Mouse (Mus musculus) adrenal gland, adult 18-20 months (tissue): ENCODE measurements around the gene Znhit2. TPM values are rescaled to one million over a fixed set of nuclear protein-coding genes. Genes with fewer than 3 reads are reported as not detected.

Source experiments
- microRNA-seq, 2 experiments: library from miRNA; unstranded; fragments of <30 nt; microRNA quantifications; one replicate each; pipeline ENCODE4 v1.2.0; 2021; ENCODE audit warnings: borderline number of aligned reads in 2 of 2
- total RNA-seq, 2 experiments: library from RNA; stranded (reverse); gene quantifications; 1 replicate in 1 of 2; 2 replicates in 1 of 2; pipeline ENCODE4 v1.2.3; 2021

Gene Znhit2
- total RNA-seq, 2 experiments from 2014 or later: 29.1 to 32.9 TPM

Small RNA genes within 50 kb of the gene (microRNA-seq; reads per million reads assigned to microRNA genes)
- gene Mir6988: 0.95 to 1.2 reads per million in 2 experiments

Other genes starting within 250 kb of the Znhit2 start
- 10 to 100 TPM; 21.1 to 42.8 TPM for gene Frmd8, start 185.9 kb upstream of the Znhit2 start, total RNA-seq
- 10 to 100 TPM in 1 of 2 experiments, 1 to 10 TPM in 1; 4.9 to 19.0 TPM for gene Slc25a45, start 183.4 kb upstream of the Znhit2 start, total RNA-seq
- gene Tigd3, start 167.0 kb upstream of the Znhit2 start, total RNA-seq: 1 to 10 TPM in 1 of 2 experiments, under 1 TPM in 1; 0.90 to 1.1 TPM
- gene Dpf2, start 148.2 kb upstream of the Znhit2 start, total RNA-seq: 100 to 1,000 TPM; 111 to 129 TPM
- gene Cdc42ep2, start 136.4 kb upstream of the Znhit2 start, total RNA-seq: 1 to 10 TPM; 5.2 to 8.0 TPM
- gene Pola2, start 97.0 kb upstream of the Znhit2 start, total RNA-seq: 10 to 100 TPM; 15.5 to 16.8 TPM
- not detected for gene Slc22a20, start 75.0 kb upstream of the Znhit2 start, total RNA-seq
- gene Capn1, start 45.3 kb upstream of the Znhit2 start, total RNA-seq: 10 to 100 TPM; 31.6 to 35.5 TPM
- 10 to 100 TPM; 49.7 to 71.3 TPM for gene Syvn1, start 14.6 kb upstream of the Znhit2 start, total RNA-seq
- gene Mrpl49, start 3.4 kb upstream of the Znhit2 start, total RNA-seq: 10 to 100 TPM; 53.3 to 59.7 TPM
- 1,000 to 10,000 TPM; 1,067 to 1,157 TPM for gene Fau, start 3.3 kb upstream of the Znhit2 start, total RNA-seq
- gene Tm7sf2, start 7.2 kb downstream of the Znhit2 start, total RNA-seq: 10 to 100 TPM; 19.7 to 36.7 TPM
- 10 to 100 TPM; 51.6 to 58.8 TPM for gene Vps51, start 16.0 kb downstream of the Znhit2 start, total RNA-seq
- not detected for gene Tmem262, start 18.8 kb downstream of the Znhit2 start, total RNA-seq
- gene Gm28374, start 21.1 kb downstream of the Znhit2 start, total RNA-seq: not detected
- gene Zfpl1, start 23.8 kb downstream of the Znhit2 start, total RNA-seq: 10 to 100 TPM; 29.8 to 34.1 TPM
- gene Cdca5, start 23.8 kb downstream of the Znhit2 start, total RNA-seq: under 1 TPM; 0.58 to 0.60 TPM
- not detected for gene AC131692.1, start 33.2 kb downstream of the Znhit2 start, total RNA-seq
- gene Naaladl1, start 44.6 kb downstream of the Znhit2 start, total RNA-seq: not detected
- 10 to 100 TPM; 12.9 to 17.2 TPM for gene Sac3d1, start 57.5 kb downstream of the Znhit2 start, total RNA-seq
- 10 to 100 TPM; 26.8 to 28.1 TPM for gene Snx15, start 67.1 kb downstream of the Znhit2 start, total RNA-seq
- 1 to 10 TPM; 1.6 to 3.1 TPM for gene Batf2, start 79.8 kb downstream of the Znhit2 start, total RNA-seq
- 10 to 100 TPM; 84.7 to 87.7 TPM for gene Arl2, start 80.4 kb downstream of the Znhit2 start, total RNA-seq
- gene Majin, start 123.2 kb downstream of the Znhit2 start, total RNA-seq: 1 to 10 TPM in 1 of 2 experiments, under 1 TPM in 1; 0.99 to 1.3 TPM
- 10 to 100 TPM; 21.9 to 24.2 TPM for gene Gpha2, start 165.2 kb downstream of the Znhit2 start, total RNA-seq
- gene Ppp2r5b, start 174.7 kb downstream of the Znhit2 start, total RNA-seq: 100 to 1,000 TPM in 1 of 2 experiments, 10 to 100 TPM in 1; 97.0 to 115 TPM
- gene Atg2a, start 180.5 kb downstream of the Znhit2 start, total RNA-seq: 10 to 100 TPM; 26.4 to 37.1 TPM
- 100 to 1,000 TPM; 112 to 157 TPM for gene Ehd1, start 215.5 kb downstream of the Znhit2 start, total RNA-seq
- gene Cdc42bpg, start 245.3 kb downstream of the Znhit2 start, total RNA-seq: 10 to 100 TPM; 15.1 to 19.3 TPM